Mouse (Mus musculus) erythroblast, embryonic 14.5 days (primary cell): ENCODE measurements around the gene Klhl34.

Experiments
- GATA1 ChIP-seq: IDR thresholded peaks from 2 replicates; pipeline ENCODE4 v1.6.1; 2012; ENCODE audit warnings: low read length, inconsistent platforms, mixed read lengths
- TAL1 ChIP-seq: IDR thresholded peaks from 3 replicates; pipeline ENCODE4 v1.6.1; 2012; ENCODE audit warnings: low read length, inconsistent platforms, mixed read lengths

DNA sequence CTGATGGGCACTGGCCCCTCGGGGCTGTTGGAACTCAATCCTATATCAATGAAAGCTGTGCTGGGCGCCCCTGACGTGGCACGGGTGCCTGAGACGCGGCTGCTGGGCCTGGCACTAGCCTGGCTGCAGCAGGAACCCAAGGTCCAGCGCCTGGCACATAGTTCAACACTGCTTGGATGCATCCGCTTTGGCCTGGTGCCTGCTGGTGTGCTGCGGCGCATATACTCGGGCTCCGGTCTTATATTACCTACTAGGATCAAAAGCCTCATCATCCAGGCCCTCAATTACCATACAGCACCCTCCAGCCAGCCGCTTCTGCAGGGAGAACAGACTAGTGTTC, 656 bp downstream of the Klhl34 start:
- TF ChIP-seq TAL1, result no peak
- TF ChIP-seq GATA1, result no peak
